Mouse (Mus musculus) CH12.LX (cell line): ENCODE measurements around the gene Usp47. TPM values are rescaled to one million over a fixed set of nuclear protein-coding genes. Genes with fewer than 3 reads are reported as not detected.

Source experiments
- DNase-seq: peaks from one replicate; pipeline ENCODE4 v3.0.0-alpha.2; 2013; ENCODE audit errors: extremely low read depth
- H3K27ac ChIP-seq: 2 replicates; pipeline ENCODE4 v1.5.1; 2012; ENCODE audit warnings: low read depth, mild to moderate bottlenecking, control low read depth, moderate library complexity; ENCODE audit not compliant: insufficient read depth
- H3K27me3 ChIP-seq: replicated peaks from 2 replicates; pipeline ENCODE3; 2012; ENCODE audit warnings: inconsistent platforms
- H3K36me3 ChIP-seq, 2 experiments: replicated peaks in 1 of 2; 2 replicates each; pipeline versions ENCODE3 to v1.6.1; 2012; ENCODE audit warnings: inconsistent platforms in 1 of 2, low read length in 1 of 2, mild to moderate bottlenecking in 1 of 2, mixed read lengths in 1 of 2, moderate library complexity in 1 of 2; ENCODE audit not compliant: control insufficient read depth in 1 of 2, insufficient read depth in 1 of 2
- H3K4me1 ChIP-seq, 2 experiments: 2 replicates each; pipeline ENCODE4 v1.6.1; 2012; ENCODE audit warnings: inconsistent platforms in 1 of 2, moderate library complexity in 1 of 2; ENCODE audit not compliant: insufficient read depth in 2 of 2, control insufficient read depth in 1 of 2
- H3K4me2 ChIP-seq: 2 replicates; pipeline ENCODE4 v1.6.1; 2012; ENCODE audit warnings: low read depth, mild to moderate bottlenecking, control low read depth; ENCODE audit not compliant: poor library complexity, insufficient read depth, severe bottlenecking
- H3K4me3 ChIP-seq, 3 experiments: fragments of 150-350 bp in 1 of 3; sonication (generic) in 1 of 3; replicated peaks in 1 of 3; 2 replicates each; pipeline versions ENCODE3 to v1.5.1; 2011 to 2012; ENCODE audit warnings: low read depth in 2 of 3, low read length in 2 of 3, mild to moderate bottlenecking in 2 of 3, moderate library complexity in 2 of 3, control low read depth in 1 of 3, improper control_type of control experiment in 1 of 3, inconsistent platforms in 1 of 3, mixed read lengths in 1 of 3; ENCODE audit not compliant: poor library complexity in 1 of 3
- H3K79me2 ChIP-seq: replicated peaks from 2 replicates; pipeline ENCODE4 v1.6.1; 2012; ENCODE audit warnings: mild to moderate bottlenecking, moderate library complexity; ENCODE audit not compliant: control insufficient read depth, poor library complexity, insufficient read depth, severe bottlenecking; ENCODE audit errors: extremely low read depth
- H3K9ac ChIP-seq: 2 replicates; pipeline ENCODE4 v1.6.1; 2012; ENCODE audit warnings: low read depth, mild to moderate bottlenecking, control low read depth, moderate library complexity; ENCODE audit not compliant: insufficient read depth
- H3K9me3 ChIP-seq: replicated peaks from 2 replicates; pipeline ENCODE3; 2012; ENCODE audit warnings: low read length, inconsistent platforms, mixed read lengths
- CHD2 ChIP-seq: IDR thresholded peaks from 2 replicates; pipeline ENCODE4 v1.6.1; 2011; ENCODE audit warnings: low read length, improper control_type of control experiment
- E2F4 ChIP-seq: IDR thresholded peaks from 2 replicates; pipeline ENCODE4 v1.6.1; 2011; ENCODE audit warnings: low read depth, low read length, improper control_type of control experiment; ENCODE audit not compliant: insufficient replicate concordance
- ELF1 ChIP-seq: IDR thresholded peaks from 2 replicates; pipeline ENCODE4 v1.6.1; 2014; ENCODE audit warnings: low read depth, mild to moderate bottlenecking, inconsistent platforms, low read length, improper control_type of control experiment
- ETS1 ChIP-seq: conservative IDR thresholded peaks from 2 replicates; pipeline ENCODE4 v1.6.1; 2012; ENCODE audit warnings: low read depth, mild to moderate bottlenecking, inconsistent platforms, low read length, improper control_type of control experiment, moderate library complexity
- IRF4 ChIP-seq: IDR thresholded peaks from 2 replicates; pipeline ENCODE4 v1.6.1; 2014; ENCODE audit warnings: low read depth, mild to moderate bottlenecking, inconsistent platforms, low read length, improper control_type of control experiment
- JUN ChIP-seq: IDR thresholded peaks from 2 replicates; pipeline ENCODE4 v1.6.1; 2011; ENCODE audit warnings: low read depth, mild to moderate bottlenecking, low read length, improper control_type of control experiment, moderate library complexity; ENCODE audit not compliant: insufficient read depth
- JUND ChIP-seq: conservative IDR thresholded peaks from 2 replicates; pipeline ENCODE4 v1.6.1; 2011; ENCODE audit warnings: low read depth, low read length, improper control_type of control experiment
- MYC ChIP-seq: IDR thresholded peaks from 2 replicates; pipeline ENCODE4 v1.6.1; 2011; ENCODE audit warnings: low read depth, mild to moderate bottlenecking, improper control_type of control experiment, low read length
- NRF1 ChIP-seq: IDR thresholded peaks from 2 replicates; pipeline ENCODE4 v1.6.1; 2014; ENCODE audit warnings: low read depth, mild to moderate bottlenecking, inconsistent platforms, low read length, improper control_type of control experiment, moderate library complexity
- PAX5 ChIP-seq: IDR thresholded peaks from 2 replicates; pipeline ENCODE4 v1.6.1; 2012; ENCODE audit warnings: low read length, inconsistent platforms, mixed read lengths
- POLR2A ChIP-seq: IDR thresholded peaks from 2 replicates; pipeline ENCODE4 v1.6.1; 2011; ENCODE audit warnings: low read depth, mild to moderate bottlenecking, improper control_type of control experiment, low read length
- RAD21 ChIP-seq: IDR thresholded peaks from 2 replicates; pipeline ENCODE4 v1.6.1; 2011; ENCODE audit warnings: low read depth, mild to moderate bottlenecking, low read length, improper control_type of control experiment, moderate library complexity
- SIN3A ChIP-seq: IDR thresholded peaks from 2 replicates; pipeline ENCODE4 v1.6.1; 2012; ENCODE audit warnings: low read length, improper control_type of control experiment, inconsistent platforms
- TBP ChIP-seq: conservative IDR thresholded peaks from 2 replicates; pipeline ENCODE4 v1.6.1; 2011; ENCODE audit warnings: low read depth, low read length, improper control_type of control experiment
- TCF12 ChIP-seq: IDR thresholded peaks from 2 replicates; pipeline ENCODE4 v1.6.1; 2014; ENCODE audit warnings: low read depth, mild to moderate bottlenecking, inconsistent platforms, low read length, improper control_type of control experiment
- UBTF ChIP-seq: IDR thresholded peaks from 2 replicates; pipeline ENCODE4 v1.6.1; 2012; ENCODE audit warnings: low read depth, mild to moderate bottlenecking, inconsistent platforms, low read length, improper control_type of control experiment, moderate library complexity
- USF1 ChIP-seq: IDR thresholded peaks from 2 replicates; pipeline ENCODE4 v1.6.1; 2014; ENCODE audit warnings: low read depth, mild to moderate bottlenecking, inconsistent platforms, low read length, improper control_type of control experiment
- USF2 ChIP-seq: conservative IDR thresholded peaks from 2 replicates; pipeline ENCODE4 v1.6.1; 2011; ENCODE audit warnings: low read depth, low read length, improper control_type of control experiment
- ZC3H11A ChIP-seq: IDR thresholded peaks from 2 replicates; pipeline ENCODE4 v1.6.1; 2012; ENCODE audit warnings: low read depth, mild to moderate bottlenecking, inconsistent platforms, low read length, improper control_type of control experiment
- ZKSCAN1 ChIP-seq: IDR thresholded peaks from 2 replicates; pipeline ENCODE4 v1.6.1; 2012; ENCODE audit warnings: low read depth, inconsistent platforms, low read length, improper control_type of control experiment, borderline replicate concordance
- dilution Hi-C: fragments of 300-500 bp; cut with MboI; formaldehyde crosslinking; loops from 2 replicates; pipeline ENCODE4 v1.14.3; 2020; ENCODE audit warnings: low sequenced_read_pairs; ENCODE audit not compliant: extremely low pct_unique_long_range_greater_than_20kb, extremely low pct_ligation_motif_present
- in situ Hi-C: fragments of 300-500 bp; cut with MboI; formaldehyde crosslinking; loops from 3 replicates; pipeline ENCODE4 v1.14.3; 2019; ENCODE audit warnings: low sequenced_read_pairs, low pct_ligation_motif_present, low pct_unique_long_range_greater_than_20kb, mixed read lengths
- polyA plus RNA-seq: library from polyadenylated mRNA; unstranded; fragments of >175 nt; gene quantifications from 2 replicates; pipeline ENCODE4 v1.2.1, GENCODE M21; 2012; ENCODE audit warnings: low read depth; ENCODE audit not compliant: insufficient read length
- total RNA-seq, 2 experiments: library from RNA; depleted of rRNA; stranded (reverse); fragments of 300-350 nt in 1 of 2; fragments of >200 nt in 1 of 2; gene quantifications; 2 replicates each; pipeline ENCODE4 v1.2.3; 2012 to 2014

Gene Usp47
- total and polyA plus RNA-seq, 3 experiments, result 35.0 to 36.8 (median 35.8) TPM

DNA sequence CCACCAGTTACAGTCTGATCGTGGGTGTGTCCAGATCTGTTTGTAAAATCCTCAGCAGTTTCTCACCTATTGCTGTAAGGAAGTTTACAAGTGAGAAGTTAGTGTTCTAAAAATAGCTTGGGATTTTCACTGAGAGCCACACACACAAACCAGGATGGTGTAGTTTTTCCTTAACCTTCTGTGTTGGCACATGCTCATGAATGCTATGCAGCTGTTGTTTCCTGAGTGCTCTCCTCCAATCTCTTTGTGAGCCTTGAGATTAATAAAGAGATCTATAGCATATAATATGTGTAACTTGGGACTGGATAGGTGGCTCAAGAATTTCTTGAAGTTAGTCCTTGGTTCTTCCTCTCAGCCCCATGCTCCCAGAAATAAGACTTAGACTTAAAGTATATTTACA, 13.3 kb downstream of the Usp47 start:
- dilution Hi-C loops, result no loop called here
- H3K9ac ChIP-seq, result no peak overlapping the region
- H3K4me1 ChIP-seq, result peaks cover 0 to 8% of the 10 kb centered on the region in 2 experiments; a peak in 1 of 4 replicates
- H3K4me3 ChIP-seq, result no peak overlapping the region
- H3K36me3 ChIP-seq, result peaks cover 0 to 4% of the 10 kb centered on the region in 2 experiments
- no peak overlapping the region for H3K4me2 ChIP-seq
- in situ Hi-C loops, result no loop called here
- no peak for TF ChIP-seq UBTF
- TF ChIP-seq POLR2A, result no peak
- no peak for TF ChIP-seq PAX5
- TF ChIP-seq RAD21, result no peak
- TF ChIP-seq SIN3A, result no peak
- no peak for TF ChIP-seq TBP
- TF ChIP-seq MYC, result no peak
- TF ChIP-seq USF1, result no peak
- no peak for TF ChIP-seq CHD2
- TF ChIP-seq TCF12, result no peak
- TF ChIP-seq IRF4, result no peak
- no peak for TF ChIP-seq JUND
- TF ChIP-seq E2F4, result no peak
- TF ChIP-seq ETS1, result no peak
- no peak for TF ChIP-seq JUN
- no peak for TF ChIP-seq ZC3H11A
- DNase-seq, result no peak
- H3K27me3 ChIP-seq, result no peaks in the 10 kb centered on the region
- H3K27ac ChIP-seq, result no peak overlapping the region
- H3K79me2 ChIP-seq, result peaks cover 34% of the 10 kb centered on the region
- H3K9me3 ChIP-seq, result no peaks in the 10 kb centered on the region

DNA sequence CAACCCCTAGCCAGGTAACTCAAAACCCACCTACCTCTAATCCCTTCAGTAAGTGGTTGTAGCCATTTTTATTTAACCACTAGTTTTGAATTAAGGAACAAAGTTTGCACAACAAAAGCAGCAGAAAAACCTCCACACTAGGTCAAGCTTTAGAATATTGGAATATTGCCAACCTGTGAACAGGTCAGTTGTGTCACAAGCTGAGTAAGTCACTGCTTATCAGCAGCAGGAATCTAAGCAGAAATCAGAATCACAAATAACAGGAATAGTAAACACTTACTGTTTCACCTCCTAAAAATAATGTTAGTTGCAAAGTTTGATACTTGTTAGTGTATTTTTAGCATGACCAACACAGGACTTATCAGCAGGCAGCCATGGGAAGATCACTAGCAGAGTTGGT, 17.0 kb downstream of the Usp47 start:
- TF ChIP-seq NRF1, result no peak
- no peak for TF ChIP-seq RAD21
- TF ChIP-seq ELF1, result no peak
- no peak for TF ChIP-seq USF2
- no peak for TF ChIP-seq PAX5
- TF ChIP-seq ZKSCAN1, result no peak
- no peak for TF ChIP-seq JUN
- TF ChIP-seq, all 38 proteins: peak for 0
- peaks cover 34% of the 10 kb centered on the region for H3K79me2 ChIP-seq
- no peak for DNase-seq
- H3K9me3 ChIP-seq, result no peaks in the 10 kb centered on the region
- dilution Hi-C loops, result no loop called here
- no peak overlapping the region for H3K4me3 ChIP-seq
- H3K27ac ChIP-seq, result no peak overlapping the region
- peaks cover 0 to 2% of the 10 kb centered on the region in 2 experiments for H3K36me3 ChIP-seq
- no peaks in the 10 kb centered on the region for H3K27me3 ChIP-seq
- peaks cover 4 to 19% of the 10 kb centered on the region in 2 experiments; a peak in 3 of 4 replicates for H3K4me1 ChIP-seq
- H3K4me2 ChIP-seq, result no peak overlapping the region
- H3K9ac ChIP-seq, result no peak overlapping the region
- in situ Hi-C loops, result no loop called here
